Mouse (Mus musculus) cerebral cortex, adult 2 months (tissue): ENCODE measurements around the gene Ssr2.

Experiments
- WGBS: fragments of 180-500 bp; shearing (Covaris S2); methylation state at CpG from one replicate; pipeline ENCODE4 v1.1.7; 2018; 5-methylcytosine and 5-hydroxymethylcytosine counted together

Ssr2 gene

DNA sequence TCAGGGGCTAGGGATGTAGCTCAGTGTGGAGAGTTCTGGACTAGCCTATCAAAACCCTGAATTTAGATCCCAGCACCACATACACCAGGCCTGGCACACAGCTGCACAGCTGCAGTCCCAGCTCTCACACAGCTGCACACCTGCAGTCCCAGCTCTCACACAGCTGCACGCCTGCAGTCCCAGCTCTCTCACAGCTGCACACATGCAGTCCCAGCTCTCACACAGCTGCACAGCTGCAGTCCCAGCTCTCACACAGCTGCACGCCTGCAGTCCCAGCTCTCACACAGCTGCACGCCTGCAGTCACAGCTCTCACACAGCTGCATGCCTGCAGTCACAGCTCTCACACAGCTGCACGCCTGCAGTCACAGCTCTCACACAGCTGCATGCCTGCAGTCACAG, 20.9 kb downstream of the Ssr2 start:
- WGBS: 90% methylated on average over 4 of the region's 4 CpGs

DNA sequence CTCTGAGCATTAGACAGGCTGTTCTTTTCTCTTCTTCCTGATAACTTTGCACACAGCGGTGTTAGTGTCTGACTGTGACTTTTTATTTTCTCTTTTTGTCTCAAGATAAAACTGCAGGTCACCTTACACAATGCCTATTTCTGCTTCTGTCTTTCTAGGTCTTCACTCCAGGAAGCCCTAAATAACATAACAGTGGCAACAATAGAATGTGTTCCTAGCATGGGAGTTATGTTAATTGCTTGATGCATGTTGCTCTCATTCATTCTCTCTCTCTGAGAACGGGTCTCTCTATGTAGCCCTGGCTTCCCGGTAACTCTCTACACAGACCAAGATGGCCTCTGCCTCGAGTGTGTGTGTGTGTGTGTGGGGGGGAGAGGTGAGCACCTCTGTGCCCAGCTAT, 26.8 kb downstream of the Ssr2 start:
- 67% methylated on average over 4 of the region's 4 CpGs for WGBS

DNA sequence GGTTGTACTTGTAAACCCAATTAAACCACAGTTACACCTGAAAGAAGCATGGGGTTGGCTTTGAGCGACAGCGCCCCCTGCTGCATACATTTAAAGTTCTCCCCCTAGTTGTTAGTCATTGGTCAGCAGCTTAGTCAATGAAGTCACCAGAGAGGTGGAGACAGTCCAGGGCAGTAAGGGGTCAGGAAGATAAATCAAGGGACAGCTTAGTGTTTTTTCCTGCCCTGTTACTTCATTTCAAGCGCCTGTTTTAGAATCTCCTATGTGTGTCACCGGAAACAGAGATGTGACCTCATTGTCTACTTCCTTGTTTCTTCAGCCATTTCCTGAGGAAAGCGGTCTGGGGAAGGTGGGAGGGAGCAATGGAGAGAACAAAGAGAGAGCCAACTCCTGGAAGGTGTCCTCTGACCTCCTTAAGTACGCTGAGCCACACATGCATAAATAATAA, 28.1 kb downstream of the Ssr2 start:
- 29% methylated on average over 6 of the region's 6 CpGs for WGBS

DNA sequence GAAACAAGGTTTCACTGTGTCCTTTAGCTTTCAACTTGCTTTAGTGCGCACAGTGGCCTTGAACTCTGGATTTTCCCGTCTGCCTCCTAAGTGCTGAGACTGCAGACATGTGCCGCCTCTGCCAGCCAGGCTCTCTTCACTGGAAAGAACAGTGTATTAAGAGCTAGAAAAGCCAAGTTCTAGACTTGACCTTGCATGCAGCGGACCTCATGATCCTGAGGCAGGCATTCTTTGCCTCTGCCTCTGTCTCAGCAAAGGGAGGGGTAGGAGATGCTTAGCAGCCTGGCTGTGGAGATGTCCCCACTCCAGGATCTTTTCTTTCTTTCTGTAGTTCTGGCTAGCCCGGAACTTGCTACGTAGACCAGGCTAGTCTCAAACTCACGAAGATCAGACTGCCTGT, 29.2 kb downstream of the Ssr2 start:
- 95% methylated on average over 7 of the region's 7 CpGs for WGBS

DNA sequence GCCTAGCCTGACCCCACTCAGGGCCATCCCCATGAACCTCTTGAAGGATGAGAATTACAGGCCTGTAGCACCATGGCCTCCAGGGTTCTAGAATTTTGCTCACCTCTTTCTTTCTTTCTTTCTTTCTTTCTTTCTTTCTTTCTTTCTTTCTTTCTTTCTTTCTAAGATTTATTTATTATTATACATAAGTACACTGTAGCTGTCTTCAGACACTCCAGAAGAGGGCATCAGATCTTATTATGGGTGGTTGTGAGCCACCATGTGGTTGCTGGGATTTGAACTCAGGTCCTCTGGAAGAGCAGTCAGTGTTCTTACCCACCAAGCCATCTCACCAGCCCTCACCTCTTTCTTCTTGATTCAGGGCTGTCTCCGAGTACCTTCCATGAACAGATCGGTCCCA, 30.0 kb downstream of the Ssr2 start, which contains the start of gene Arhgef2:
TSS of gene Arhgef2 (plus strand) at position 301 of the 400 bp plus-strand sequence.
- WGBS: 96% methylated on average over 2 of the region's 2 CpGs

DNA sequence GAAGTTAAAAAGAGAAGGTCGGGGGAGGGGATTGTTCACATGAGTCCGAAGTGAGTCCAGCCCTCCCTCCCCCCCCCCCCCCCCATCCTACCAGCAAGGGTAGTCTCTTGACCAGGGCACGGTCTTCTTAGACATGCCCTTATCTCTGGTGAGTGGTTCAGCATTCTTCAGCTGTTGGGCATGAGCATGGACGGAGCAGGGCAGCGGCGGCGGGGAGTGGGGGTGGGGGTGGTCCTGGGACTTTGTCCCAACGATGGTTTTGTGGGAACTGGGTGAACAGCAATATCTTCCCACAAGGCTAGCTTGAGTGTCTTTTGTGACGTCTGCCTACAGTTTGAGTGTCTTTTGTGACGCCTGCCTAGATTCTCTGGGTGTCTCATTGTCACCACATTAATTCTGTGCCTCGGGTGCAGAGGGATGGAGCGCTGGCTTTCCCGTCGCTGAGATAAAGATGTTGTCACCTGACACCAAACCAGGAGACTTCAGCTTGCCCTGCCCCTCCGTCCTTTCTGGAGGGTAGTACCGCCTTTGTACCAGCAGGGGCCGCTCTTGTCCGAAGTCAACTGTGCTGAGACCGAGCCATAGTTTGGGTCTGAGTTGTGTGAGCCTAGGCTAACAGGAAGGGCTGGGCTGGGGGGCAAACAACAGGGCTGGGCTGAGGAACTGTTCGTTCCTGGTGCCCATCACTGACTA, 31.5 kb downstream of the Ssr2 start:
- under 1% methylated on average over 20 of the region's 20 CpGs for WGBS

DNA sequence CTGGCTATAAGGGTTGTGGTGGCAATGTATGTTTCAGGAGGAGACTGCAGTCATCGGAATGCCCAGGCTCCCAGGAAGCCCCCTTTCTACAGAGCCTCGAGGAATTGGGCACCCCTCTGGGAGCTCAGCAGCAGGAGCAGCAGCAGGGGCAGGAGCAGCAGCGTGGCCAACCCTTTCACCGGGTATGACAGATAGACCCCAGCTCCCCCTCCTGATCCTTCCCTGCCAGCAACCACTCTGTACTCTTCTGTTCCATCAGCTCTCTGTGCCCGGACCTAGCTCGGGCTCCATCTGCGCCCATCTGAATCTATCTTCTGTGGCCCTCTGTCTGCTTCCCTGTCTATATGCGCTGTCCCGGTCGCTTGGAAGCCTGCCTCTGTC, 32.1 kb downstream of the Ssr2 start:
- WGBS: 15% methylated on average over 10 of the region's 10 CpGs

DNA sequence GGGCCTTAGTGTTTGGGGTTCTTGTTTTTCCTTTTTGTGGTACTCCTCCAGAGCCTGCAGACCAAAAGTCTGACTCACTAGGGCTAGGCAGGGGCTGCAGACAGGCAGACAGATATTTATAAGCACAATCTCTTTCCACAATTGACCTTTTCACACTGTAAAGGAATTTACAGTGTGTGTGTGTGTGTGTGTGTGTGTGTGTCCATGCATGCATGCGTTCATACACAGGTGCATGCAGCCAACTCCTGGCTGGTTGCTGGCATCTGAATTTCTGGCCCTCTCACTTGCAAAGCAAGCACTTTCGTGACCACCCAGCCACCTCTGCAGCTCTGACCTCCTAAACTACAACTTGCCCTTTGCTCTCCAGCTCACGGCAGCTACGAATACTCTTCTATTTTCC, 33.4 kb downstream of the Ssr2 start:
- WGBS: 85% methylated on average over 4 of the region's 4 CpGs

DNA sequence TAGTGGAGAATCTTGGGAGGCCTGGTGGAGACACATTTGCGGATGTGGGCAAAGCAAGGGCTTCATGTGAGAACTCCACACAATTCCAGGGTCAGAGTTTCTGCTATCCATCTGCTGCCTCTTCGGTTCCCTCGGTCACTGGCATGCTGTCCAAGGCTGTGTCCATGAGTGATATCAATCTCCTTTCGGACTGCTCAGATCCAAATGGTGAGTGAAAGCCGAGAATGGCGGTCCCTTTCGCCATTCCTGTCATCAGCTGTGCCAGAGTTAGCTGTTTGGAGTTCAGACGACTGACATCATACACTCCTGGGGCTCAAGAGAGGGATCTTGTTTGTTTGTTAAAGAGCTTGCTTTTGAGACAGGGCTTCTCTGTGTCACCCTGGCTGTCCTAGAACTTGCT, 38.7 kb downstream of the Ssr2 start:
- WGBS: 81% methylated on average over 8 of the region's 8 CpGs

DNA sequence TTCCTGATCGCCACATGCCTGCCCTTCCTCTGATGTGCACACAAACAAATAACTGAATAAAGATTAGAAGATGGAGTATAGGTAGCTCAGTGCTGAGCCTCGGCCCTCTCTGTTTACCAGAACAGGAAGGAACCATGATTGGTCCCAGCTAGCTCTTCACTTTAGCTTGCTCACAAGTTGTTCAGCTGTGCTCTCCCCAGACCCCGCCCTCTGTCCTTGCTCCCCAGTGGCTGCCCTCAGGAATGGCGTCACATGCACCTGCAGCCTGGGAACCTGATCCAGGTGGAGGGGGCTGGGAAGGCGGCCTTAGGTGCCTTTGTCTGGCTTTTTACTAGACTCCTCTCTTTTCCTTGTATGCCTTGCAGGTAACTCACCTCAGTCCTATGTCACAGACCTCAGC, 39.4 kb downstream of the Ssr2 start:
- 91% methylated on average over 5 of the region's 5 CpGs for WGBS

DNA sequence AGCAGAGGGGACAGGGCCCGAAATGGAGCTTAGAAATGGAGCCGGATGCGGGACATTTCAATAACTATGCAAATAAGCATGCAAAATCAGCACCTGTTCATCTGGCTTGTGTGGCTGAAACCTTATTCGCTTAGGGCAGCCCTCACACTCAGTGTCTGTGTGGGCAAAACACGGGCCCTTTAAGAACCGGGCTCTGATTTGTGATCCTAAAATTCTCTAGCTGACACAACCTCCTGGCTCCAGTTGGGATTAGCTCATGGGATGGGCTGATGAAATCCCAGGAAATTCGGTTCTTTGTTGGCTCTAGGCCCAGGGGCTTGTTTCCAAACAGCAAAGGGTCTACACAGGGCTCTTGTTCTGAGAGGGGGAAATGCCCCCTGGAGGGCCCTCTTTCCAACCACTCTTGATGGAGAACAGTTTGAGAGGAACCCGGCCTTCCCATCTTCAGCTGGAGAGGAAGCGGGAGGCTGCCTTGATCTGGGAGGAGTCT, 40.3 kb downstream of the Ssr2 start:
- 44% methylated on average over 9 of the region's 9 CpGs for WGBS

DNA sequence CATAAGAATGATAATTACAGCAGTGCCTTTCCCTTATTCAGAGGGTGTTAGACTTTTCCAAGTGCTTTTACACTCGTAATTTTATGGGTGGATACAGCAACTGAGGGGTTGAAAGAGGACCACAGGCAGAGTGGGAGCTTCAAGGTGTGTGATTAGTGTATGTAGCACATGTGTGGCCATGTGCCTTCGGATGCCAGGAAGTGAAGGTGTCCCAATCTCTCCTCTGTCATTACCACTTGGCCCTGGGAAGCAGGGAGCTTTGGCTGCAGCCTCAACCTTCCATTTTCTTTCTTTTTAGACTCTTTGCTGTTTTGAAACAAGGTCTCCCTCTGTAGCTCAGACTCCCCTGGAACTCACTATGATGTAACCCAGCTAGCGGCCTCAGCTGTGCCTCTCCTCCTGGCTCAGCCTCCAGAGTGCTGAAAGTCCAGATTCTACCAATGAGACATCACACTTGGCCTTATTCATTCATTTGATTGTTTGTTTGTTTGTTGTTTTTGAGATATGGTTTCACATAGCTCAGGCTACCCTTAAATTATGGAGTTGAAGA, 41.4 kb downstream of the Ssr2 start:
- WGBS: 72% methylated on average over 3 of the region's 3 CpGs

DNA sequence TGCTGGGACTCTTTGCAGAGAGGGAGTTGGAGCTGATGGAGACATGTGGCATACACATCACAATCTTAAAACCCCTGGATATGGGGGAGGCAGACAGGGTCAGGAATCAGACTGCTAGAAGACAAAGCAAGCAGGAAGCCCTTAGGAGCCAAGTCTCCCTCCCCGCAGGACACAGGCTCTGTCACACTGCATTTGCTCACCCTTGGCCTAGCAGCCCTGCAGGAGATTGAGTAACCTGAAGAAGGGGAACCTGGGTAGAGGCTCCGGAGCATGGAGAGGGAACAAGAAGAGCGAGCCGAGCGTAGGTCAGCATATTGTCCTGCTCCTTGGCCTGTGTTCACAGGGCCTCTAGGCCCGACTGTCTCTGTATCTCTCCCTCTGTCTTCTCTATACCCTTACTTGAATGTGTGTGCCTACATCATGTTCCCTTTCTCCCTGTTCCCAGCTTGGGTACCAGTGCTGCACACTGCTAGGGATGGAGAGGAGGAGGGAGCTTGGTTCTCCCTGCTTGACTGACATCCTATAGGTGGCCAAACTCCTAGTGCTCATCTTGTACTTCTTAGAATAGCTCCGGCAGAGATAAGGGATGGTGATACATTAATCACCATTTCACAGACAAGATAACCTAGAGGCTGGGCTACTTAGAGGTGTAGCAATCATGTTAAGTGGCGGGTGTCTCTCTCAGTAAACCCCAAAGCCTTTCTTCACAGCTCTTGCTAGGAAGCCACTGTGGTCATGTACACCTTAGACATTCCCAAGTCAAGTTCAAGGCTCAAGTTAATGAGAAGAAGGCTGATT, 42.6 kb downstream of the Ssr2 start:
- 80% methylated on average over 8 of the region's 8 CpGs for WGBS

DNA sequence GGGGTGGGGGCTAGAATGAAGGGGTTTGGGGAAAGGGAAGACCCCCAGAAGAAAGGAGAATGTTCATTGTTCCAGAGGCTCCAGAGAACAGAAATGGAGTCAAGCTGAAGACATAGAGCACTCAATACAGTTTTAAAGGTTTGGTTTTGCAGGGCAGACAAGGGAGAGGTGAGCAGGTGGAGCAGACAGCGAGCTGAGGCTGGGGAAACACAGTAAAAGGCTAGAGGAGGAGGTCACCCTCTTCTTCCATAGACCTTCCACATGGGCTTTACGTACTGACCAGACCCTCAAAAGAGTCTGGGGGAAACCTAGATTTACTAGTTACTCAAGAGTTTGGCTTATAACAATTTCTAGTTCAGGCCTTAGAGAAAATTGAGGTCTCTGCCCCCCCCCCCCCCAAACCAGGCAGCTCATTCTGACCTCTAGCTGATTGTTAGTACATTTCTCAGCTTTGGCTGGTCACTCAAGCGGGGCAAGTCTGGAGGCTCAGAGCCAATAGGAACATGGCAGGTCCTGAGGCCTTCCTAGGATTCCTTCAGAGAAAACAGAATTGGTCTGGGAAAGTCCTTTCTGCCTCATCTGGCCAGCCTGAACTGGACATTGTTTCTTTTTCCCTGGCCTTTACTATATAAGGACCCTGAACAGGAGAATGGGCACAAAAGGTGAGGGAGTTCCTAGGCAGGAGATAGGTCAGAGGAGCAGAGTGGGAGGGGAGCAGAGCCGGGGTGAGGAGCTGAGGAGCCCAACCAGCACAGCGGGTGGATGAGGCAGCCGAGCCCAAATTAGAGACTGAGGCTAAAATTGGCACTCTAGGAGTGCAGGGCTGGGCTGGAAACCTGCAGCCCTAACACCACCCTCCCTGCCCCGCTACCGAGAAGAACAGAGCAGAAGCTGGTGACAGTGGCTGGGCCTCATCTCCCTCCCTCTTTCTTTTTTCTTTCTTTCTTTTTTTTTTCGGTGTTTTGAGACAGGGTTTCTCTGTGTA, 43.7 kb downstream of the Ssr2 start:
- WGBS: 44% methylated on average over 9 of the region's 9 CpGs

DNA sequence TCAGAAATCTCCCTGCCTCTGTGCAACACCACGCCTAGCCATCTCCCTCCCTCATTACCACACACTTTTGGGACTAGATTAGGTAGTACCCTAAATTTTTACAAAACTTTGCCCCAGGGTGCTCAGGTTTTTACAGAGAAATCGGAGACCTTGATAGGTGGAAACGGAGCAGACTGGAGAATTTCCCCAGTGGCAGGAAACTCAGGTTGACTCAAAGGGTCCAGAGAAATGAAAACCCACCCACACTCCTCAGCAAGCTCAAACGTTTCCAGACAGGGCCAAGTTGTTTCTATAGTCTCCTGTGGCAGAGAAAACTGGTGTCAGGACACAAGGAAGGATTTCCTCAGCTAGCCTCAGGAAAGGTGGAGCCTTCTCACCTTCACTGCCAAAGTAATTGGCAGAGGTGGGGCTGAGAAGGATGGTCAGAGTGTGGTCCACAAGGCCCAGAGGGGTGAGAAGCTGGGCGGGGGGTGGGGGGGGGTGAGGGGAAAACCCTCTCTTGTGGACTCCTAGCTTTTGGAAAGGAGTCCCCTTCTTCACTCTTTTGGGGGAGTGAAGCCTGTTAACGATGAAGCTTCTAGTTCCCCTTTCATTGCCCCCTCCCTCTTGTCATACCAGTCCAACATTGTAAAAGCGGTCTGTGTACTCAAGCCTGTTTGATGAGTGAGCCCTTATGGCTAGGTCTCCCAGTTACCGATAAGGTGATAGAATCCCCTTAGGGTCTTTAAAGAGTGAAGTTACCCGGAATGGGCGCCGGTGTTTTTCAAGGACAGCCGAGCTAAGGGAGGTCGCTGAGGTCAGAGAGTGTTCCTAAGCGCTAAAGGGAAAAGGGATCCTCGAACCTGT, 44.7 kb downstream of the Ssr2 start:
- WGBS: 24% methylated on average over 15 of the region's 15 CpGs

DNA sequence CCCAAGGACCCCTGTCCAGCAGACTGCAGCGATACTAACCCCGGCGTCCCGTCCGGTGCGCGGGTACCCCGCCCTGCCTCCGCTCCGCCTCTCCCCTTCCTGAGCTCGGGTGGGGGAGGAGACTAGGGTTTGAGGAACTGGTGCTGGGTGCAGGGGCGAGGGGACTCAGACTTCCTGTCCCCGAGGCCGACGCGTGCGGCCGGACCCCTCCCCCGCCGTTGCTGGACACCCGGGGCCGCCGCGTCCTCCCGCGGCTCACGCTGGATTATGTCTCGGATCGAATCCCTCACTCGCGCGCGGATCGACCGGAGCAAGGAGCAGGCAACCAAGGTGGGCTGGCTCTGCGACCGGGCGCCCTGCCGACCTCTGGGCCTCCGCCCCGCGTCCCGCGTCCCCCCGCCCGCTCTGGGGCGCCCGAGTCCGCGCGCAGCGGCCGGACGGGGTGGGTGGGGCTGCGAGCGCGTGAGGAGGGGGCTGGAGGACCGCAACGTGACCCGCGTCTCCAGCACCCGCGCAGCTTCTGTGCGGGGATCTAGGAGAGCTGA, 45.4 kb downstream of the Ssr2 start:
- under 1% methylated on average over 64 of the region's 64 CpGs for WGBS

DNA sequence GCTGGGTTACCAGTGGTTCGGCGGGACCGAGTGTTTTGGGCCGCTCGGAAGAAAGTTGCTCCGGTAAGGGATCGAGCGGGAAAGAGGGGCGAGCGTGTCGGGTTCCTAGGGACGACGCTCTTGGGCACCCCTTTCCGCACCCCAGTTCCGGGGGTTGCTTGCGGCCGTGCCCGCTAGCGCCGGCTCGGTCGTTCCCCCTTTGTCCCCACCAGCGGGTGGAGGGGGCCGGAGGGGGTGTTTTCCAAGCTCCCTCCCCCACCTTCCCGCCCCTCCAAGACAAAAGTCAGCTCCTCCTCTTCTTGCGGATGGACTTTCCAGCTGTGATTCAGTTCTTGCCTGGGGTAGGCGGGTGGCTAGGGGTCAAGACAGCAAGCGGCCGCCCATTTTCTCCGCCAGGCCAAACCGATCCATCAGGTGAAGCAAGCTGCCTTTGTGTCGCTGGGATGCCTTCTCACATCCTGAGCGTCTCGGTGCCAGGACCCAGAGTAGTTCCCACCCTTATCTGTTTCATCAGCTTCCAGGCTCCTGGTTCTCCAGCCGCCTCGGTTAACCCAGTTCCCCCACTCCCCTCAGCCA, 45.9 kb downstream of the Ssr2 start:
- under 1% methylated on average over 36 of the region's 36 CpGs for WGBS

DNA sequence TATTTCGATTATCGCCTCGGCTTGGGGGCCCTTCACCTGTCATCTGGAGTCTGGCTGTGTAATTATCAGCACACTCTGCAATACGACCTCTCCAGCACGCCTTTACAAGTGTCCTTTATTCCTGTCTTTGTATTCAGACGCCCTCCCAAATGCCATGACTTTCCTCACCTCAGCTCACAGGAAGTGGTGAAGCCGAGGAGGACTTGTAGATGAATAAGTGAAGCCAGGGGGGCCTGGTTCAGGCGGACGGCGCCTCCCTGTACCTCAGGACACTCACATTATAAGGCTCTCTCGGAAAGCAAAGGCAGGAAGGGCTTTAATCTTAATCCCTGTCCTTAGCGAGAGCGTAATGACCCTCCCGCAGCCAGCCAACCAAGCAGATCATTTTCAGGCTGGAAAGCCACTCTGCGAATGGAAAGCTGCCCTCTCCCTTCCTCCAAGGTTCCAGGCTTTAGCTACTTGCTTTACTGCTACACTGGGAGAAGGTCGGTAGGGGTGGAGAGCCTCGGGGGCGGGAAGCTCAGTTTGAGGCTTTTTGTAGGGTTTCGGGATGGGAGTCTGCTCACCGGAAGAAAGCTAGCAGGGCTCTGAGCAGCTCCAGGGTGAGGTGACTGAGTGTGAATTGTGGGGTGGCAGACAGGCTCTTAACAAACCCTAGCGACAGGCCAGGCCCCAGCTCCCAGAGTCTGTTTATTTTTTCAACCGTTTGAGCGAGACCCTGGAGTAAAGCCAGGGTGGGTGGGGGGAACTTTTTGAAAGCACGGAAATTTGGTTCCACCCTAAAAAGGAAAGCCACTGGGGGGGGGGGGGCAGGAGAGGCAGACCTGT, 46.7 kb downstream of the Ssr2 start:
- WGBS: 3% methylated on average over 24 of the region's 24 CpGs

DNA sequence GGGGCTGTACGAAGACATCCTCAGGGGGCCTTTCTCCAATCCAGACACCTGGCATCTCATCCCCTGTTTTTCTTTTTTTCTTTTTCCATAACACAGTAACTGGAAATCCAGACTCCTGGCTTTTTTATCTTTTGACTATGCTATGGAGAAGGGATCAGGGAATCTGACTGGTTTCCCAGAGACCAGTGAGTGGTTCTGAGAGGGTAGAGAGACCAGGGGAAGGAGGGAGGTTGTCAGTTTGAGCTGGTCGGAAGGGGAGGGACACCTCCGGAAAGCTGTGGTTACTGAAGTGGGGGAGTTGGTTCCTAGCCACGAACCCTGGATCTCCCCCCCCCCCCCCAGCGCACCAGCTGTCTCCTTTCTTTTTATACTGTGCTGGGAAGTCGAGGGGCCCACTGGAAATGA, 47.3 kb downstream of the Ssr2 start:
- 0% methylated on average over 6 of the region's 6 CpGs for WGBS
